Mouse (Mus musculus) kidney, adult 2 months (tissue): ENCODE data around the gene Celf2.

Experiments used
- CTCF ChIP-seq: fragments of 200-500 bp; conservative IDR thresholded peaks from 2 replicates; pipeline ENCODE4 v1.5.1; 2011; ENCODE audit warnings: low read depth, mild to moderate bottlenecking, control low read depth, low read length, moderate library complexity, mixed read lengths; ENCODE audit not compliant: insufficient read depth, insufficient read length
- POLR2A ChIP-seq: fragments of 200-500 bp; IDR thresholded peaks from one replicate; pipeline ENCODE4 v1.6.1; 2011; ENCODE audit warnings: low read depth, low read length, control low read depth

DNA sequence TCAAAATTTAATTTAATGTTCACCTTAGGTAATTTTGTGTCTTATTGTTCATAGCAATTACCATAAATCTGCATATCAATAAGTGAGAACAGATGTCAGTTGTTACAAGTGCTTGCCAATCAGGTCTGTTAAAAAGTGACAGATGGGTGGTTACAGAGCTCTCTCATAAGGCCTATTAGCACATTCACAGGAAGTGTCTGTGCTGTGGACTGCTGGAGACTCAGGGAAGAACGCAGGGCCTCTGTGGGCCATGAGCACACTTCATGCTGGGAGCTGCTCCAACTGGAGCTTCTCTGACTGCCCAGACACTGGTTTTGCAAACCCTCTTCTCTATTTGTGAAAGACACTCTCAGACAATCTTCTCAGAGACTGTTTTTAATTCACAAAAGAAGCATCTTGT lies 914.6 kb downstream of the Celf2 start:
- TF ChIP-seq POLR2A (no peak), CTCF (no peak)
